Mouse (Mus musculus) limb, embryonic 12.5 days (tissue): ENCODE measurements around the gene Rap1gap. TPM values are rescaled to one million over a fixed set of nuclear protein-coding genes. Genes with fewer than 3 reads are reported as not detected.

ENCODE experiments used
- ATAC-seq: fragments of 200-750 bp; cut with Nextera tagmentation; 2 replicates; pipeline ENCODE4 v1.8.0; 2017; ENCODE audit warnings: low read depth, moderate TSS enrichment; ENCODE audit not compliant: insufficient number of reproducible peaks, insufficient read depth, low FRiP score, low TSS enrichment
- H3K27ac ChIP-seq: fragments of 300-500 bp; sonication (generic); 2 replicates; pipeline ENCODE4 v1.5.1; 2016; ENCODE audit warnings: mild to moderate bottlenecking, moderate library complexity
- H3K27me3 ChIP-seq: fragments of 300-500 bp; sonication (generic); 2 replicates; pipeline ENCODE4 v1.6.1; 2016; ENCODE audit warnings: mild to moderate bottlenecking, moderate library complexity
- H3K36me3 ChIP-seq: fragments of 300-500 bp; sonication (generic); 2 replicates; pipeline ENCODE4 v1.6.1; 2016; ENCODE audit warnings: mild to moderate bottlenecking, moderate library complexity
- H3K4me1 ChIP-seq: fragments of 300-500 bp; sonication (generic); replicated peaks from 2 replicates; pipeline ENCODE4 v1.6.1; 2016
- H3K4me2 ChIP-seq: fragments of 300-500 bp; sonication (generic); 2 replicates; pipeline ENCODE4 v1.6.1; 2016; ENCODE audit warnings: mild to moderate bottlenecking, moderate library complexity
- H3K4me3 ChIP-seq: fragments of 300-500 bp; sonication (generic); replicated peaks from 2 replicates; pipeline ENCODE4 v1.5.1; 2016; ENCODE audit warnings: mild to moderate bottlenecking
- H3K9ac ChIP-seq: fragments of 300-500 bp; sonication (generic); replicated peaks from 2 replicates; pipeline ENCODE4 v1.6.1; 2016; ENCODE audit warnings: mild to moderate bottlenecking, moderate library complexity
- H3K9me3 ChIP-seq: fragments of 300-500 bp; sonication (generic); 2 replicates; pipeline ENCODE4 v1.6.1; 2016; ENCODE audit warnings: mild to moderate bottlenecking, moderate library complexity
- WGBS: fragments of 180-500 bp; shearing (Covaris S2); methylation state at CpG from one replicate; pipeline ENCODE4 v1.1.7; 2016; 5-methylcytosine and 5-hydroxymethylcytosine counted together
- polyA plus RNA-seq: library from polyadenylated mRNA; unstranded; fragments of >200 nt; fragmentation: Nextera tagmentation; extraction: Ambion mirVana; gene quantifications from 2 replicates; pipeline ENCODE4 v1.2.1, GENCODE M21; 2016

Gene Rap1gap
- polyA plus RNA-seq, 1 experiment from 2014 or later, result 5.9 TPM

GRCm38 (mm10) chr4:137677906-137678305 lies 13.4 kb downstream of the Rap1gap start:
- no peak overlapping the region for H3K4me3 ChIP-seq
- ATAC-seq, result no peak
- H3K27me3 ChIP-seq, result peaks cover 78% of the 10 kb centered on the region
- no peak overlapping the region for H3K4me2 ChIP-seq
- no peaks in the 10 kb centered on the region for H3K9me3 ChIP-seq
- H3K36me3 ChIP-seq, result no peaks in the 10 kb centered on the region
- peaks cover 19% of the 10 kb centered on the region for H3K4me1 ChIP-seq
- H3K9ac ChIP-seq, result no peak overlapping the region
- 77% methylated on average over 5 of the region's 5 CpGs for WGBS
- H3K27ac ChIP-seq, result no peak overlapping the region

GRCm38 (mm10) chr4:137678568-137678967 lies 14.0 kb downstream of the Rap1gap start:
- 74% methylated on average over 9 of the region's 9 CpGs for whole genome bisulfite sequencing
- Histone ChIP-seq H3K27me3 (peaks cover 82% of the 10 kb centered on the region), H3K4me1 (peaks cover 19% of the 10 kb centered on the region), H3K9ac (no peak overlapping the region), H3K4me2 (no peak overlapping the region), H3K27ac (no peak overlapping the region), H3K9me3 (no peaks in the 10 kb centered on the region), H3K36me3 (no peaks in the 10 kb centered on the region), H3K4me3 (no peak overlapping the region)
- ATAC-seq, result no peak

GRCm38 (mm10) chr4:137679979-137680550 lies 15.5 kb downstream of the Rap1gap start:
- H3K27ac ChIP-seq, result no peak overlapping the region
- H3K4me3 ChIP-seq, result no peak overlapping the region
- no peak overlapping the region for H3K4me2 ChIP-seq
- peaks cover 87% of the 10 kb centered on the region for H3K27me3 ChIP-seq
- H3K9ac ChIP-seq, result no peak overlapping the region
- H3K36me3 ChIP-seq, result no peaks in the 10 kb centered on the region
- no peak for ATAC-seq
- no peaks in the 10 kb centered on the region for H3K9me3 ChIP-seq
- WGBS, result 63% methylated on average over 2 of the region's 2 CpGs
- H3K4me1 ChIP-seq, result peaks cover 19% of the 10 kb centered on the region

GRCm38 (mm10) chr4:137680721-137681120 lies 16.2 kb downstream of the Rap1gap start:
- H3K9me3 ChIP-seq, result no peaks in the 10 kb centered on the region
- no peak for ATAC-seq
- 25% methylated on average over 7 of the region's 7 CpGs for WGBS
- no peak overlapping the region for H3K4me2 ChIP-seq
- H3K9ac ChIP-seq, result no peak overlapping the region
- H3K4me3 ChIP-seq, result no peak overlapping the region
- no peaks in the 10 kb centered on the region for H3K36me3 ChIP-seq
- H3K27ac ChIP-seq, result no peak overlapping the region
- peaks cover 19% of the 10 kb centered on the region for H3K4me1 ChIP-seq
- H3K27me3 ChIP-seq, result peaks cover 89% of the 10 kb centered on the region

- H3K36me3 ChIP-seq, result no peaks in the 10 kb centered on the region
- WGBS, result 6% methylated on average over 52 of the region's 52 CpGs
- no peaks in the 10 kb centered on the region for H3K9me3 ChIP-seq
- peaks cover 94% of the 10 kb centered on the region for H3K27me3 ChIP-seq
- H3K27ac ChIP-seq, result no peak overlapping the region
- no peak for ATAC-seq
- peaks cover 19% of the 10 kb centered on the region for H3K4me1 ChIP-seq
- peak overlapping the region; percentile 37; the same call in 1 of the 2 replicates for H3K9ac ChIP-seq
- peak overlapping the region; percentile 59 for H3K4me2 ChIP-seq
- peak overlapping the region; percentile 33 for H3K4me3 ChIP-seq
These were observed 17.0 kb downstream of the Rap1gap start for GRCm38 (mm10) chr4:137681408-137682104.

GRCm38 (mm10) chr4:137682961-137683453 lies 18.5 kb downstream of the Rap1gap start:
- no peak overlapping the region for H3K9ac ChIP-seq
- H3K27ac ChIP-seq, result no peak overlapping the region
- H3K4me3 ChIP-seq, result no peak overlapping the region
- peaks cover 85% of the 10 kb centered on the region for H3K27me3 ChIP-seq
- H3K4me2 ChIP-seq, result no peak overlapping the region
- ATAC-seq, result no peak
- H3K4me1 ChIP-seq, result peaks cover 19% of the 10 kb centered on the region
- no peaks in the 10 kb centered on the region for H3K36me3 ChIP-seq
- no peaks in the 10 kb centered on the region for H3K9me3 ChIP-seq
- 44% methylated on average over 7 of the region's 7 CpGs for WGBS

- no peak overlapping the region for H3K4me2 ChIP-seq
- no peak overlapping the region for H3K4me3 ChIP-seq
- ATAC-seq, result no peak
- no peak overlapping the region for H3K9ac ChIP-seq
- peaks cover 19% of the 10 kb centered on the region for H3K4me1 ChIP-seq
- peaks cover 67% of the 10 kb centered on the region for H3K27me3 ChIP-seq
- no peaks in the 10 kb centered on the region for H3K36me3 ChIP-seq
- WGBS, result 26% methylated on average over 9 of the region's 9 CpGs
- H3K9me3 ChIP-seq, result no peaks in the 10 kb centered on the region
- H3K27ac ChIP-seq, result no peak overlapping the region
These were observed 20.4 kb downstream of the Rap1gap start for GRCm38 (mm10) chr4:137684830-137685343.

GRCm38 (mm10) chr4:137686303-137686702 lies 21.8 kb downstream of the Rap1gap start:
- H3K9me3 ChIP-seq, result no peaks in the 10 kb centered on the region
- no peak overlapping the region for H3K4me3 ChIP-seq
- no peak overlapping the region for H3K9ac ChIP-seq
- H3K36me3 ChIP-seq, result no peaks in the 10 kb centered on the region
- H3K4me2 ChIP-seq, result no peak overlapping the region
- H3K4me1 ChIP-seq, result peaks cover 8% of the 10 kb centered on the region
- H3K27ac ChIP-seq, result no peak overlapping the region
- ATAC-seq, result no peak
- 81% methylated on average over 5 of the region's 5 CpGs for WGBS
- H3K27me3 ChIP-seq, result peaks cover 56% of the 10 kb centered on the region

- Histone ChIP-seq H3K36me3 (no peaks in the 10 kb centered on the region), H3K9ac (no peak overlapping the region), H3K27me3 (peaks cover 45% of the 10 kb centered on the region), H3K4me2 (no peak overlapping the region), H3K4me1 (no peaks in the 10 kb centered on the region; the same call in 1 of the 2 replicates), H3K27ac (no peak overlapping the region), H3K4me3 (no peak overlapping the region), H3K9me3 (no peaks in the 10 kb centered on the region)
- ATAC-seq, result no peak
- 78% methylated on average over 14 of the region's 14 CpGs for WGBS
These were observed 22.8 kb downstream of the Rap1gap start for GRCm38 (mm10) chr4:137687234-137687825.

GRCm38 (mm10) chr4:137692107-137692902 lies 27.8 kb downstream of the Rap1gap start:
- Histone ChIP-seq H3K9me3 (no peaks in the 10 kb centered on the region), H3K27me3 (0 out of 2 replicates have a peak, but pooled peaks cover 4% of the 10 kb centered on the region), H3K4me2 (no peak overlapping the region), H3K27ac (no peak overlapping the region), H3K4me1 (peaks cover 5% of the 10 kb centered on the region), H3K36me3 (no peaks in the 10 kb centered on the region), H3K4me3 (no peak overlapping the region), H3K9ac (no peak overlapping the region)
- ATAC-seq, result no peak
- WGBS, result 82% methylated on average over 10 of the region's 10 CpGs
